Mouse (Mus musculus) lung, postnatal 25 days (tissue): ENCODE measurements around the gene Wdtc1.
A peak's percentile ranks its signal among the peaks of the same experiment; 100 is the strongest.

Source experiments
- DNase-seq: peaks from one replicate; pipeline ENCODE4 v3.0.0; 2022; ENCODE audit warnings: low spot score

Gene Wdtc1

DNA sequence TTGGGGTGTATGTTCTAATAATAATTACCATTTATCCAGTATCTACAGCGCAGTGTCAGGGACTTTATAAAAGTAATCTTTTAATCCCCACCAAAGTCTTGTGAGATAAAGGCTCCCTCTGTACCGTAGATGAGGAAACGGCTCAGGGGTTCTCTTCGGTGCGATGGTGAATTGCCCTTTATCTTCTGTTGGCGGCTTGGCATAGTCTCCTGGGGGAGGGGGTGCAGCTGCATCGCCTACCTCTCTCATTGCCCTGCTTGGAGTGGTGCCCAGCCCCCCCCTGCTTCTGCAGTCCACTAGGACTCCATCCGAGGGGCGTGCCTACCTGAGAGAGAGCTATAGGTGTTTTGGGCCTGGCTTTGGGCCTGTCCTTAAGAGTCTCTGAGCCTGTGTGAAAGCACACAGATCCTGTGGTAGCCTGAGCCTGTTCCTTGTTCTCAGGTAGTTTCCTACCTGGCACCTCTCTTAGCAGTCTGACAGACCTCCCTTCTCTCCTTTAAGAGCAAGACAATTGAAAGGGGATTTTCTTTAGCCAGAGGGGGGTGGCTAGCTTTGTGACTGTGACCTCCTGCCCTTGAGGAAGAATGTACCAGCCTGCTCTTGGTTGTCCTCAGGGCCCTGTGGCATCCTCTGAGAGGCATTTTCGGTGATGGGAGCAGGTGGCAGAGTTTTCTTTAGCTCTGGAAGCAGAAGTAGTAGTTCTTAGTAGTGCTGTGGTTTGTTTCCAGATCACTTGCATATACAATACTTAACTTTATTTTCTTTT, 22.7 kb upstream of the Wdtc1 start:
- DNase-seq = no peak

DNA sequence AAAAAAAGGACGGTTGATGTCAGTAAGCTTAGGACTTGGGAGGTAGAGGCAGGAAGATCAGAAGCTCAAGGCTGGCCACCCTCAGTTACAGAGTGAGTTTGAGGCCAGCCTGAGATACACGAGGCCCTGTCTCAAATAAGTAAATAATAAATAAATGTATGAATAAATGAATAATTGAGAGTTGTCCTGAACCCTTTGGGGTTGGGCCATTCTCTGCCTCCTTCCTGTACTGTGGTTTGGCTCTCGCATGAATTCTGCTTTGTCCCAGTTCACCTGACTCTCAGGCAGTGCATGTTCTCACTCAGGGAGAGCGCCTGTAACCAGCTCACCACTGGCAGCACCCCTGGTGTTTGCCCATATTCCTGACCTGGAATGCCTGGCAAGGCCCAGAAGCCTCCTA, 20.7 kb upstream of the Wdtc1 start:
- DNase-seq = no peak

- no peak for DNase-seq
Observed at GRCm38 (mm10) chr4:133372278-133372665, 19.0 kb upstream of the Wdtc1 start.

DNA sequence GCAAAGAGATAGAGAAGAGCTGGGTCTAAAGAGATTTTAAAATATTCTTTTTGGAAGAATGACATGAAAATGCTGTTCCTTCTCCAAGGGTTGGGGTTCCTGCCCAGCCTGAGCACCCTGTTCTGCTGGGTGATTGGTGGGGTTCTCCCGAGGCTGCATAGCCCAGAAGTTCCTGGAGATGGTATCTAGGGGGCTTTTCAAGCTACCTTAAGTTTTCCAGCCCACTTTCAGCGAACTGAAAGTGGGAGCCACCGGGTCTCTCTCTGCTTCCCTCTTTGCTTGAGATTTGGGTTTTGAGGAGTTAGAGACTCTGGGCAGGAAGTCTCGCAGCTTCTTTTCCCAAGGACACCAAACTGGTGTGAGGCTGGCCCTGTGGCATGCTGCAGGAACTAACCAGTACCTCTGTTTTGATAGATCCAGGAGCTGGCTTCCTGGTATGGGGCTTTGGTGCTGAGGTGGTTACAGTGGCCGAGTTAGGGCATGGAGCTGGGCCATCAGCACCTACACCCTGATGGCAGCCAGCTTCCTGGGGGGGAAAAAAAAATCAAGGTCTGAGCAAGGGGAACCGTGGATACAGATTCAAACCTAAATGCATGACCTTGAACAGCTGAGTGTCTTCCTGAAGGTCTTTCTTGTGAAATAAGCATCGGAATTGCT, 18.5 kb upstream of the Wdtc1 start:
- no peak for DNase-seq

GRCm38 (mm10) chr4:133370298-133371274, 17.3 kb upstream of the Wdtc1 start:
- DNase-seq = no peak

GRCm38 (mm10) chr4:133369553-133370297, 16.4 kb upstream of the Wdtc1 start, which contains the start of gene Slc9a1:
Gene Slc9a1, plus strand, starts transcription at chr4:133369706.
- DNase-seq = peak; percentile 94

- no peak for DNase-seq
Observed at GRCm38 (mm10) chr4:133354641-133355040, 1.4 kb upstream of the Wdtc1 start.

- DNase-seq = no peak
Observed at GRCm38 (mm10) chr4:133352797-133353196, 484 bp downstream of the Wdtc1 start.

DNA sequence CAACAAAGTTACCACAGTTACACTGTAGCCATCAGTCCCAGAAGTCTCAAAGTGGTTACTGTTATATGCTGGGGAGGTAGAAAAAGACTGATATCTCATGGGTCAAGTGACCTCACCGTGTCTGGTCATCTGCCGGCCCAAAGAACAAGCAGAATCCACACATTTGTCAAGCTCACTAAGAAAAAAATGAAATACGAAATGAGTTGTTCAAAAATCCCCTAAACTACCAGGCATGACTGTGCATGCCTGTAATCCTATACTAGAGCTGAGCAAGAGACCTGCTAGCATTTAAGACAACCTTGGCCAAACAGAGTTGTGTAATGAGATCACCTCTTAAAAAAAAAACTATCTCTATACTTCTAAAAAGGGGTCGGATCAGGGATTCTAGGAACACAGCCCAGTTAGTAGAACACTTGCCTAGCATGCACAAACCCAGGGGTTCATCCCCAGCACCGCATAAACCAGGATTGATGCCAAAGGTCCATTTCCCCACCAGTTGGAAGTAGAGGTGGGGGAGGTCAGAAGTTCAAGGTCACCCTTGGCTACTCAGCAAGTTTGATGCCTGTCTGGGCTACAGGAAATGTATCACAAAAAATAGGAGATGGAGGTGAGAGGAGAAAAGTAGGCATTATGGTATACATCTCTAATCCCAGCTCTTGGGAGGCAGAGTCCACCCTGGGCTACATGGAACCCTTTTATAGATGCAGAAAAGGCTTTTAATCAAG, 5.1 kb downstream of the Wdtc1 start:
- DNase-seq = no peak

DNA sequence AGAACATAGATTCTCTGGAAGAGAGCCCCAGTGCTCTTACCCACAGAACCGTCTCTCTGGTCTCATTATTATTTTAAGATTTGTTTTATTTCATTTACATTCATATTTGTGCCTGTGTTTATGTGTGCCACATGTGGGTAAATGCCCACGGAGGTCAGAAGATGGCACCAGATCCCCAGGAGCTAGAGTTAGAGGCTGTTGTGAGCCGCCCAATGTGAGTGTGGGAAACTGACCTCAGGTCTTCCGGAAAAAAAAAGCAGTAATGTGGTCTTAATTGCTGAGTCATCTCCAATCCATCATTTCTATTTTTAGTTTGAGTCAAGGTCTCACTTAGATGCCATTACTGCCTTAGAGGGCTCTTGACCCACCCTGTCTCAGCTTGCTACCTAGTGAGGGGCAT, 5.7 kb downstream of the Wdtc1 start:
- no peak for DNase-seq

DNA sequence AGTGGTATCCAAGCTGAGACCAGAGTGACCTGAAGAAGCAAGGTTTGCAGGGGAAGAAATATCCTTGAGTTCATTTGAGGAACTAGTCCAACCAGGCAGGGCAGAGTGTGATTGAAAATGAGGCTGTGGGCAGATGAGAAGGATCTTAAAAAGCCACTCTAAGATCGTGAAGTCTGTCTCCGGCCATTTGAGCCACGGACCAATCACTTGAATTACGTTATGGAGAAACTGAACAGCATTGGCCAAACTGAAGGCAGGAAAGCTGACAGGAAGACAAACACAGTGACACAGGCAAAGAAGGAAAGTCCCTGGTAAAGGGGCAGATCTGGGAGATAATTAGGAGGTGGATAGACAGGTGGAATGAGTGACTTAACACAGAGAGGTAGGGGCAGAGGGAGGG, 6.7 kb downstream of the Wdtc1 start:
- no peak for DNase-seq

DNA sequence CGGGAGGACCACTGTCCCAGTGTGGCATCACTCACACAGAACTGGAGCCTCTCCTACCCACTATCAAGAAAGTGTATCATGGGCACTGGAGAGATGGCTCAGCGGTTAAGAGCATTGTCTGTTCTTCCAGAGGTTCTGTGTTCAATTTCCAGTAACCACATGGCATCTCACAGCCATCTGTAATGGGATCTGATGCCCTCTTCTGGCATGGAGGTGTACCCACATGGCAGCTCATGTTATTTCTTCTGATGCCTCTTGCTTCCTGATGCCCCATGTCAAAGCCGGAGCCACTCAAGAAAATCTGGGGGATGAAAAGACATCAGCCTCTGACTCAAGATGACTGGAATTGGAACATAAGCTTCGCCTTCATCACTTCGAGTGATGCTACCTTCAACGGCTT, 7.6 kb downstream of the Wdtc1 start:
- no peak for DNase-seq

- DNase-seq = peak; percentile 41
Observed at GRCm38 (mm10) chr4:133344112-133344511, 9.2 kb downstream of the Wdtc1 start.

DNA sequence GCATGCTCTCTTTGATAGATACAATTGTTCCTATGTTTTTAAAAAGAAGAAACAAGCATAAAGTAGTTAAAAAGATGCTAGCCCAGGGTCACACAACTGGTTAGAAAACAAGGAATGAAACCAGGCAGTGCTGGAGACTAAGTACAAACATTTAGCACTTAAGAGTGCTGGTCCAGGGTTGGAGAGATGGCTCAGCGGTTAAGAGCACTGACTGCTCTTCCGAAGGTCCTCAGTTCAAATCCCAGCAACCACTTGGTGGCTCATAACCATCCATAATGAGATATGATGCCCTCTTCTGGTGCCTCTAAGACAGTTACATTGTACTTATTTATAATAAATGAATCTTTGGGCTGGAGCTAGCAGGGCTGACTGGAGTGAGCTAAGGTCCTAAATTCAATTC, 13.1 kb downstream of the Wdtc1 start:
- DNase-seq = no peak

- DNase-seq = peak; percentile 99
Observed at GRCm38 (mm10) chr4:133339148-133339749, 14.0 kb downstream of the Wdtc1 start.

DNA sequence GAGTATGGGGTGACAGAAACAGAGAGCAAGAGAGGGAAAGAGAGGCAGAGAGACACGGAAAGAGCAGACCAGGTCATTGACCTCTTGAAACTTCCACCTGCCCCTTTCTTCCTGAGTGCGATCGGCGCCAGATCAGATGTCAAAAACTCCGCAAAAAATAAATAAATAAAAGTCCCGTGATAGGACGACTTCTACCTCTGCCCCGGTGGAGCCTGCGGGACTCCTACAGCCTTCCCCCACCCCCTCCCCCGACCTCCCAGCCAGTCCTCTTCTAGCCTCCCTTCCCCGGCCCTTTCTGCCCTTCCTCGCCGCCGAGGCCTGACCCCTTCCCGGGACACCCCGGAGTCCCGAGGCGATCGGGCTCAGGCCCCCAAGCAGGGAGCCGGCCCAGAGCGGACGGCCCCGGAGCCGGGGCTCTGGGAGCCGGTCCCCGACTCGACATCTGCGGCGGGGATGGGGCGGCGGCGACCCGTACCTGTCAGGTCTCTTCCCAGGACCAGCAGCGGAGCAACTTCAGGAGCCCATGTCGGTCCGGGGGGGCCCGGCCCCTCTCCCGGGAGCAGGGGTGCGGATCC, 14.7 kb downstream of the Wdtc1 start:
- DNase-seq = no peak

- no peak for DNase-seq
Observed at GRCm38 (mm10) chr4:133337833-133338520, 15.3 kb downstream of the Wdtc1 start.

DNA sequence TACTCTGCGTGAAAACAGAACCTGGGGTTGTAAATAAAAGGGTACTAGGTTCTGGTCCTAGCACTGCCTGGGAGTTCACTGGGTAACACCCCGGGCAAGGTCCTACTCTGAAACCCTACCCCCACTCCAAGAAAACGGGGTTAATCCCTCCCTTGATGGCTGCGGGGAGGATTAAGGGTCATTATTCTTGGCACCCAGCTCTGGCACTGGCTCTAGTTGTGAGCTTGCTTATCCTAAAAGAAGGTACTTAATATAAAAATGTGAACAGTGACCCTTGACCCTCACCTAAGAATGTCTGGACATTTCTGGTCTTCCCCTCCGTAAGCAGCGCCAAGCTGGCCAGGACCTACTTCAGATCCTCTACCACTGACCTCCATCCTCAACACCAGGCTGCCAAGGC, 20.0 kb downstream of the Wdtc1 start:
- DNase-seq = no peak

DNA sequence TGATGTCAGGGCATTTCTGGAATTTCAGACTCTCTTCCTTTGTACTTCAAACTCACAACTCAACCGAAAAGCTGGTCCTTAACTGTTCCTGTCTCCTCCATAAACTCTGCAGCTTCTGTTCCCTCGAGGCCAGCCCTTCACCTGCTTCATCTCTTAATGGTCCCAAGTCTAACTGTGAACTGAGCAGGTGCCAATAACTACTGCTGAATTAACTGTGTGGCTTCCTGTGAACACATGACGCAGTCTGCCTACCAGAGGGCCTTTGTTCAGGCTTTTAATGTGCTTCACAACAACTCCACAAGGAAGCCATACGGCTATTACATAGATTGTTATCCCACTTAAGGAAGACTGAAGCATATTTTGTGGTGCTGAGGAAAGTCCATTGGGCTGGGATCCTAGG, 23.0 kb downstream of the Wdtc1 start:
- DNase-seq = no peak

- DNase-seq = no peak
Observed at GRCm38 (mm10) chr4:133328129-133328528, 25.2 kb downstream of the Wdtc1 start.
